ENCODE assay signal across 9 mouse cellular contexts in the genomic region with DNA sequence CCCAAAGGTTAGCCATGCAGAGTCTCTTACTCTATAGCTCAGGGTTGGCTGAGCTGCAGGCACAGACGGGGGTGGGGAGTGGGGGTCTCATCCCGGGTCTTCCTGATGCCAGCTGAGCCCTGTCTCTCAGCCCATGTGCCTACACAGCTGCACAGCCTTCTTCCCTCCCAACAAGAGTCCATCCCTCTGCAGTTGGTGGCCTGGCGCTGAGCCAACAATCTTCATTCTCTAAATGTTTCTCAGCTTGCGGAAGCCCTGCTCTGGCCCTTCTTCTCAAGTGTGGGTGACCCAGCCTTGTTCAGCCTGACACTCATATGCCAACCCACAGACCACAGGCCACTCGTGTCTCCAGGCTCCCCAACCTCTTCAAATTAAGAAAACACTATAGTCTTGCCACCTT.
DNase-seq lines count a peak whose midpoint lies in the region; ATAC-seq and TF ChIP-seq lines count a peak whose summit lies in the region.
"Had no signal": no experiment of that assay in that cellular context is flagged by ENCODE, and none has a peak within 500 bp of the region (broad histone marks: within the 10 kb centered on the region; RNA-seq: fewer than 3 reads in every experiment).

No protein-coding gene starts in this region.

- no peak overlapping the region for H3K4me3 ChIP-seq in myocyte
- H3K4me3 ChIP-seq: liver, embryonic 13.5 days had no signal

- H3K4me2 ChIP-seq in myocyte (ENCODE audit: low read depth) = no peak overlapping the region
- H3K4me2 ChIP-seq: liver, embryonic 13.5 days had no signal

- H3K36me3 ChIP-seq in myocyte (ENCODE audit: control insufficient read depth, insufficient read depth) = no peaks in the 10 kb centered on the region
- H3K36me3 ChIP-seq: liver, embryonic 13.5 days had no signal

- no peak for TF ChIP-seq POLR2A in myocyte (IDR thresholded peaks at IDR 0.05; ENCODE audit: insufficient read length, low read depth)

- peak; percentile 11; the same call in 1 of the 2 replicates for ATAC-seq in frontal cortex, adult (ENCODE audit: low TSS enrichment)

- no peak overlapping the region for H3ac ChIP-seq in myocyte (ENCODE audit: control insufficient read depth, insufficient read length)

- no peak for DNase-seq in frontal cortex, postnatal 25 days (ENCODE audit: low spot score in 2 of 2)
- DNase-seq in urinary bladder, postnatal 25 days (ENCODE audit: low spot score) = peak; percentile 23
- no peak for DNase-seq in urinary bladder, adult 18-20 months (ENCODE audit: low spot score in 2 of 2)
- peak; percentile 38 for DNase-seq in kidney, adult 8-10 months
- DNase-seq in left cerebral cortex, postnatal 14 days (ENCODE audit: low spot score in 2 of 2) = no peak
- DNase-seq in thymus, postnatal 0 days (ENCODE audit: low spot score) = no peak
- DNase-seq: liver, embryonic 13.5 days had no signal

- H3K79me2 ChIP-seq in myocyte (ENCODE audit: control insufficient read depth, insufficient read depth) = no peaks in the 10 kb centered on the region

- no peaks in the 10 kb centered on the region for H3K27me3 ChIP-seq in myocyte (ENCODE audit: control insufficient read depth, insufficient read depth, insufficient read length)
- H3K27me3 ChIP-seq: liver, embryonic 13.5 days had no signal

- intact Hi-C loops in left cerebral cortex, postnatal 14 days (cut with DNase I) = no loop called here

TF ChIP-seq in myocyte, 11 proteins besides CTCF, POLR2A, EP300 and RAD21:
- TF ChIP-seq SRF (IDR thresholded peaks at IDR 0.05; ENCODE audit: control insufficient read depth, insufficient read length, low read depth) = no peak
- no peak for TF ChIP-seq USF1 (IDR thresholded peaks at IDR 0.05; ENCODE audit: low read depth)
- no peak for TF ChIP-seq REST (IDR thresholded peaks at IDR 0.05; ENCODE audit: insufficient read depth, insufficient read length)
- no peak for TF ChIP-seq MAX (IDR thresholded peaks at IDR 0.05; ENCODE audit: low read depth)
- no peak for TF ChIP-seq CEBPB (IDR thresholded peaks at IDR 0.05; ENCODE audit: insufficient read depth, poor library complexity, severe bottlenecking)
- TF ChIP-seq MYOG (IDR thresholded peaks at IDR 0.05; ENCODE audit: control insufficient read depth in 1 of 3, insufficient read depth in 1 of 3, insufficient read length in 2 of 3, low read depth in 2 of 3) = peak in 2 of 3 experiments; percentile 11 to 20
- peak in 2 of 3 experiments; percentile 22 to 42 for TF ChIP-seq MYOD1 (IDR thresholded peaks at IDR 0.05; ENCODE audit: control insufficient read depth in 1 of 3, insufficient read length in 2 of 3, low read depth in 2 of 3)
- TF ChIP-seq TCF12 (IDR thresholded peaks at IDR 0.05; ENCODE audit: insufficient read depth, poor library complexity, severe bottlenecking) = no peak
- TF ChIP-seq E2F4 (IDR thresholded peaks at IDR 0.05; ENCODE audit: insufficient read depth) = no peak
- no peak for TF ChIP-seq POLR2AphosphoS2 (IDR thresholded peaks at IDR 0.05; ENCODE audit: insufficient read length, low read depth)

Comparison
In these comparisons a context has a peak if more than half of its experiments do, and no peak if none do; other contexts are left out.
1. DNase-seq: peak in urinary bladder, postnatal 25 days (single experiment) and kidney, adult 8-10 months (2 of 2); none in frontal cortex, postnatal 25 days (0 of 2), urinary bladder, adult 18-20 months (0 of 2), left cerebral cortex, postnatal 14 days (0 of 2) and thymus, postnatal 0 days (single experiment).